Mouse (Mus musculus) spleen, postnatal 36 days (tissue): ENCODE measurements at regions not wholly inside any gene's neighbourhood (a gene's known extent, or its start where the extent isn't known, plus 50 kb on each side); places are given as distances from the start of the nearest gene placed in this dataset.

Experiments
- DNase-seq, 2 experiments: peaks; one replicate each; pipeline ENCODE4 v3.0.0; 2022; ENCODE audit warnings: low spot score in 2 of 2, mixed read lengths in 1 of 2

GRCm38 (mm10) chr4:31225741-31226140 is 738.2 kb upstream of the Map3k7 start:
- no peak for DNase-seq

GRCm38 (mm10) chr4:31268825-31269495 is 694.9 kb upstream of the Map3k7 start:
- DNase-seq: no peak

DNA sequence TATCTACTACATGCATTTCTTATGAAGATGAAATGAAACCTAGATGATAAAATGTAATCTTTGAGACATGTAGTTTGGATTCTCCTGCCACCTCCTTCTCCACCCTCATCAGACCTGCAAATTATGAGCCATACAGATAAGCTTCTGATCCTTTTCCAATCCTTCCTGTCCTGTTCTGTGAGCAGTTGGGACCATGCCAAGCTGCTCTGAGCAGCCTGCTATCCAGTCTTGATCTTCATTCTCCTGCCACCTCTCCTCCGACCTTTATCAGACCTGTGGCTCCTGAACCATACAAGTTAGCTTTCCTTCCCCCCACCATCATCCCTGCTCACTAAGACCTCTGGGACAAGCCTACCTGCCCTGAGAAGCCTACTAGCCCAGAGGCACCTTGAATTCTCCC is 689.8 kb upstream of the Map3k7 start:
- DNase-seq: no peak

DNA sequence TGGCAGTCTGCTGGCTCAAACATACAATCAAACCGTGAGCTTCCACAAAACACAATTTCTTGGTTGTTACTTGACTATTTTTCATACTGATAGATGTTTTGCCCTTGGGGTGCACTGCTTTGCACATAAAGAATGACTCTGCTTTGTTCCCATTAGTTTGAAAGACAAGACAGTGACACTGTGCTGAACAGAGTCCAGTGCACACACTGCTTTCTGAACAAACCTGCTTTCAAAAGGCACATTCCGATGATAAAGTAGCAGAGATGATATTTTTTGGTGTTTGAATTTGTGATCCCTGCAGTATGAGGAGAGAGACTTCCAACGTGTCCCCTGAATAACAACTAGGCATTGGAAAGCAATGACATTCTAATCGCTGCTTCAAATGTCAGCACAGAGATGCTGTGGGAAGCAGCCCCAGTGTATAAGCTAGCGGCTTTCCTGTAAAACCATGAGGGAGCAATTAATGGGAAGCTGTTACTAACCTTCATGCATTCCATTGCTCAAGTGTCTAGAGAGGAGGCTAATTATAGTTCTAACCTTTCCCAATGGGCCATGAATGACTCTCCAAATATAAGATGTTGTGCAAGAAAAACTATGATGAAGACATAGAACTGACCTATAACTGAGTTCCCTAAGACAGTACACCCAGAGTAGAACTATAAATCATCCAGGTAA is 673.5 kb upstream of the Map3k7 start:
- DNase-seq: no peak

- no peak for DNase-seq
These were observed 670.1 kb upstream of the Map3k7 start for GRCm38 (mm10) chr4:31293752-31294151.

DNA sequence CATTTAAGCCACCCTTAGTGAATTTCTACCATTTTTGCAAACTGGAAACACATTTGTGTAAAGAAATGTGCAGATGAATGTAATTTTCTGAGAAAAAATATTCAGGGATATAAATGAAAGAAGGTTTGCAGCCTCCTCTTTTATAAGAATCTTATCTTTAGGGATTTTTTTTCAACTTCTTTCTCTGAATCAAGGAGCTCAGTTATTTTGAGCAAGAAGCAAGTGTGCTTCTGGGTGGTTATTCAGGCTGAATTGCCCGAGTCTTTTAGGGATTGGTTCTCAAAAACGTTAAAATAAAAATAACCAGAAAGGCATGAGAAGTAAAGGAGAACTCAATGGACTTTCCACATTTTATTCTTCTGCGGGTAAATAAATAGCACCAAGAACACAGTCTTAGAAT is 666.0 kb upstream of the Map3k7 start:
- DNase-seq: no peak

GRCm38 (mm10) chr4:31319269-31319668 is 644.6 kb upstream of the Map3k7 start:
- DNase-seq: no peak

- DNase-seq: no peak
These were observed 643.0 kb upstream of the Map3k7 start for GRCm38 (mm10) chr4:31320734-31321507.

GRCm38 (mm10) chr4:31323816-31324215 is 640.1 kb upstream of the Map3k7 start:
- DNase-seq: no peak

GRCm38 (mm10) chr4:31328798-31329197 is 635.1 kb upstream of the Map3k7 start:
- DNase-seq: no peak

GRCm38 (mm10) chr4:31331053-31331452 is 632.8 kb upstream of the Map3k7 start:
- no peak for DNase-seq

DNA sequence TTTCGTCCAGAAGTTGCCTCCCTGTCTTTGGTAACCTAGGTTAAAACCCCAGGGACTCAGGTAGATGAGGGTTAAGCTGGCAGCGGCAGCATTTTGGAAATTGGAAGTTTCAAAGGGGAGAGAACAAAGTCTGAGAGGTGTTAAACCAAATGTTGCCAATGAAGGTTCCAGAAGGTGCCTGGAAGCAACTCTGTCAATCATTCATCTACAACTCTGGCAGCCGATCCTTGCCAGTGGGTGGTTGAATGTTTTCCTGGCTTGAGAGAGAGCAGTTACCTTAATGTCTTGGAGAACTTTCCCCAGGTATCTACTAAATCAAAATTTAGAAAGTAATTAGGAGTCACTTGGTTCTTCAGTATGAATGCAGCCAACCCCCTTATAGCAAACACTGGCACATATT is 628.2 kb upstream of the Map3k7 start:
- no peak for DNase-seq

- no peak for DNase-seq
These were observed 625.9 kb upstream of the Map3k7 start for GRCm38 (mm10) chr4:31337980-31338379.

DNA sequence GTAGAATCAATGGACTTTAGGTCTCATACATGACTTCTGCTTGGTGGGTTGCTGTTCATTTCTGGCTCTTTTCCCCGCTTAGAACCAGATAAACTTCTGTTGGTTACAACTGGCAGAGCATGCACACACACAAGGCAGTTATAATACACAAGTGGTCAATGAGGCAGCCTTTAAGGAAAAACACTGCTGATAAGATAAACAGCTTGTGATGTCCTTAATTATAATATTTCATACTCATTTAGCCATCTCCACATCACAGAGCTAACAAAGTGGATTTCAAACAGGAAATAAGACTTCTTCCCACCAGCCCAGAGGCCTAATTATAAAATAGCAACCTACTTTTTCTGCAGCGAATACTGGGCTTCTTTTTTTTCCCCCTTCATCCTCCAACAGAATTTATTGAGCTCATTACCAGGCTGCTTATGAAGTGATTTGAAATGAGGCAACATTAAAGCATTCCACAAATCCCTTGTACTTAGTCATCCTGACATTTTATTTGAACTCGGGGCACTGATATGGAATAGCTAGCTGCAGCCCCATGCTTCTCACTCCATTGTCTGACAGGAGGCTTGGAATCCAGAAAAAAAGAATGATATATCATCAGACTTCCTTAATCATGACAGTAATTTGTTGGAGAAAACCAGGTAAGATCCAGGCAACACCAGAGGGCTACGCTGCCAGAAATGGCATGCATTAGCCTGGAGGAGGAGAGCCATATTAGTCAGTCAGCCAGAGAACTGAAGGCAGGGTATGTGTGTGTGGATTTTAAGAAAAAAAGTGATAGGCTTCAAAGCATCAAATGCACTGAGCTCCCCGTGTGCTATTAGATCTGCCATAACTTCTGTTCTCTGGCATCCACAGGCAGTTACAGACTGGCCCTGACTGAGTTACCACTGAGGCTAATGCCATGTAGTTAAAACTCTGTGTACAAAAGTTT is 620.3 kb upstream of the Map3k7 start:
- DNase-seq: no peak

- peak in 1 of 2 experiments; percentile 2 for DNase-seq
These were observed 609.9 kb upstream of the Map3k7 start for GRCm38 (mm10) chr4:31354046-31354445.

DNA sequence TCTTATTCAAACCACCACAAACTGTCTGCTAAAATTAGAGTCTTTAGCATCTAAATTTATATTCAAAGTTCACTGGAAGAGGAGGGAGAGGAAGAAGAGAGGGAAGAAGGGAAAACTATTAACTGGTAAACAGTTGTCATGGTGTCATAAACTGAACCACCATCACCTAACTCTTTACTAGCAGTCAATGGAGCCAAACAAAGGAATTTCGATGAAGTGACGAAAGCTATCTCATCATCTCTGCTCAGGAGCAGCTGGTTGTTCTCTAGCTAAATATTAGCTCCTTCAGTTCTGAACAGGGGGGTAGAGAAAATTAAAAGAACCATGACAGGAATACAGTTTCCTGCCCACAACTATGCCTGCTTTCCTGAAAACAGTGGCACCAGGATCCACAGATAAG is 608.9 kb upstream of the Map3k7 start:
- no peak for DNase-seq

DNA sequence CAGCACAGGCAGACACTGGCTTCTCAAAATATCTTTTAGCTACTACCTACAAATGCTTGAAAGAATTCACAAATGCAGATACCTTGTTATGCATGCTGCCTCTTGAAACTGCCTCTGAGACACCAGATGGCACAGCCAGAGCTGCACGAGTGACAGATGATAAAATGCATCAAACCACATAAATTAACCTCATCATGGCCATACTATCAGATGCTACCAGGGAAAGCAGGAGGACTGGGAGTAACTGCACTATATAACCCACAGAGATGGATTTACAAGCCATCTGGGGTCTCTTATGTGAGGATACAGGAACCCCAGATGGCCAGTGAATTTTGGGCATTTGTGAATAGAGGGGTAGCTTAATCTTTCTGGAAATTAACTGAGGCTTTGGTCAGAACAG is 597.7 kb upstream of the Map3k7 start:
- no peak for DNase-seq

DNA sequence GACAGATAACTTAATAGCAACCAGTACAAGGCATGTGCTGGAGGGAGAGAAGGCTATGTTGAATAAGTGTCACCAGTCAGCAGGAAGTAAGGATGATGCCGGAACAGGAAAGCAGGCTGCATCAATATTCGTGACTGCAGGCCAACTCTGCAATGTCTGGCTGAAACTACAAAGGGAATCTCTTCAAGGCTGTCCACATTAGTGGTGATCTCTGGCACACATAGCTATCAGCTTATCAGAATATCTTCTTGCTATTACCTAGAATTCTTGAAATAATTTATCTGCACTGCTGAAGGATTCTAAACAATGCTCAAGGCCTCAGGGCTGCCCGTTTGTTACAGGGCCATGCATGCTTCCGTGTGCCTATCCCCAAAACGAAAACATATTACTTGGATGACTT is 596.9 kb upstream of the Map3k7 start:
- no peak for DNase-seq

- DNase-seq: no peak
These were observed 593.8 kb upstream of the Map3k7 start for GRCm38 (mm10) chr4:31370062-31370461.

GRCm38 (mm10) chr4:31381069-31381969 is 582.6 kb upstream of the Map3k7 start:
- DNase-seq: no peak
